Mouse (Mus musculus) C2C12 (cell line): ENCODE measurements around the gene Il1r2. TPM values are rescaled to one million over a fixed set of nuclear protein-coding genes. Genes with fewer than 3 reads are reported as not detected.

Experiments
- H3K27me3 ChIP-seq: one replicate; pipeline ENCODE4 v1.6.1; 2011; ENCODE audit not compliant: control insufficient read depth, insufficient read depth, insufficient read length
- H3K36me3 ChIP-seq: one replicate; pipeline ENCODE4 v1.6.1; 2011; ENCODE audit not compliant: control insufficient read depth, insufficient read depth
- H3K4me3 ChIP-seq: one replicate; pipeline ENCODE4 v1.5.1; 2011; ENCODE audit warnings: mild to moderate bottlenecking, control low read depth; ENCODE audit not compliant: poor library complexity, insufficient read depth, severe bottlenecking
- H3K79me2 ChIP-seq: one replicate; pipeline ENCODE4 v1.6.1; 2011; ENCODE audit not compliant: control insufficient read depth, insufficient read depth
- H3K79me3 ChIP-seq: one replicate; pipeline ENCODE4 v1.6.1; 2011; ENCODE audit warnings: low read depth, control low read depth
- H3ac ChIP-seq: one replicate; pipeline ENCODE3; 2011; ENCODE audit warnings: low read depth; ENCODE audit not compliant: control insufficient read depth, insufficient read length
- CEBPB ChIP-seq: IDR thresholded peaks from one replicate; pipeline ENCODE4 v1.6.1; 2011; ENCODE audit warnings: low read depth, mild to moderate bottlenecking, control low read depth, moderate library complexity
- CTCF ChIP-seq: IDR thresholded peaks from one replicate; pipeline ENCODE4 v1.5.1; 2011; ENCODE audit not compliant: control insufficient read depth, insufficient read depth, insufficient read length
- FOSL1 ChIP-seq: IDR thresholded peaks from one replicate; pipeline ENCODE4 v1.8.0; 2011; ENCODE audit warnings: mild to moderate bottlenecking, low read length; ENCODE audit not compliant: poor library complexity, insufficient read depth, severe bottlenecking
- MAX ChIP-seq: IDR thresholded peaks from one replicate; pipeline ENCODE4 v1.6.1; 2011; ENCODE audit warnings: mild to moderate bottlenecking, control low read depth
- MYOD1 ChIP-seq: IDR thresholded peaks from one replicate; pipeline ENCODE4 v1.6.1; 2011; ENCODE audit warnings: low read depth; ENCODE audit not compliant: control insufficient read depth, insufficient read length
- MYOG ChIP-seq: IDR thresholded peaks from one replicate; pipeline ENCODE4 v1.6.1; 2011; ENCODE audit not compliant: control insufficient read depth, insufficient read length; ENCODE audit errors: extremely low read depth
- USF1 ChIP-seq: IDR thresholded peaks from one replicate; pipeline ENCODE4 v1.6.1; 2011; ENCODE audit warnings: low read depth, mild to moderate bottlenecking, control low read depth, moderate library complexity
- polyA plus RNA-seq: library from polyadenylated mRNA; unstranded; fragments of >200 nt; fragmentation: generic; extraction: Trizol; gene quantifications from one replicate; pipeline ENCODE4 v1.2.1, GENCODE M21; 2012; ENCODE audit warnings: missing spikeins

The Il1r2 gene
- polyA plus RNA-seq, 1 experiment, result 0.05 TPM

- Histone ChIP-seq H3K36me3 (peaks cover 35% of the 10 kb centered on the region), H3K79me2 (no peaks in the 10 kb centered on the region), H3ac (no peak overlapping the region), H3K4me3 (no peak overlapping the region), H3K27me3 (no peaks in the 10 kb centered on the region), H3K79me3 (no peaks in the 10 kb centered on the region)
- TF ChIP-seq MYOG, result no peak
- TF ChIP-seq FOSL1, result no peak
- no peak for TF ChIP-seq MYOD1
- TF ChIP-seq CEBPB, result no peak
Measured at GRCm38 (mm10) chr1:40029597-40029996, 44.3 kb upstream of the Il1r2 start.

GRCm38 (mm10) chr1:40030287-40030975 is 43.4 kb upstream of the Il1r2 start:
- no peaks in the 10 kb centered on the region for H3K27me3 ChIP-seq
- H3ac ChIP-seq, result no peak overlapping the region
- no peaks in the 10 kb centered on the region for H3K79me2 ChIP-seq
- TF ChIP-seq MYOG, result no peak
- TF ChIP-seq MYOD1, result no peak
- no peaks in the 10 kb centered on the region for H3K79me3 ChIP-seq
- no peak overlapping the region for H3K4me3 ChIP-seq
- H3K36me3 ChIP-seq, result peaks cover 27% of the 10 kb centered on the region

- peaks cover 21% of the 10 kb centered on the region for H3K36me3 ChIP-seq
- H3ac ChIP-seq, result no peak overlapping the region
- no peaks in the 10 kb centered on the region for H3K79me3 ChIP-seq
- H3K4me3 ChIP-seq, result no peak overlapping the region
- TF ChIP-seq CEBPB (no peak), MYOD1 (no peak)
- H3K27me3 ChIP-seq, result no peaks in the 10 kb centered on the region
- no peaks in the 10 kb centered on the region for H3K79me2 ChIP-seq
Measured at GRCm38 (mm10) chr1:40030976-40031356, 42.9 kb upstream of the Il1r2 start.

GRCm38 (mm10) chr1:40031626-40032025 is 42.3 kb upstream of the Il1r2 start:
- no peak overlapping the region for H3K4me3 ChIP-seq
- H3K79me2 ChIP-seq, result no peaks in the 10 kb centered on the region
- no peak for TF ChIP-seq USF1
- TF ChIP-seq MAX, result no peak
- TF ChIP-seq FOSL1, result no peak
- TF ChIP-seq MYOD1, result no peak
- no peak for TF ChIP-seq MYOG
- TF ChIP-seq CTCF, result no peak
- no peak for TF ChIP-seq CEBPB
- no peak overlapping the region for H3ac ChIP-seq
- no peaks in the 10 kb centered on the region for H3K27me3 ChIP-seq
- H3K36me3 ChIP-seq, result peaks cover 15% of the 10 kb centered on the region
- no peaks in the 10 kb centered on the region for H3K79me3 ChIP-seq

GRCm38 (mm10) chr1:40033315-40033714 is 40.6 kb upstream of the Il1r2 start:
- TF ChIP-seq CEBPB (no peak), FOSL1 (no peak), USF1 (no peak), MYOD1 (no peak), CTCF (no peak), MAX (no peak), MYOG (no peak)
- Histone ChIP-seq H3ac (no peak overlapping the region), H3K36me3 (no peaks in the 10 kb centered on the region), H3K4me3 (no peak overlapping the region), H3K79me2 (no peaks in the 10 kb centered on the region), H3K79me3 (no peaks in the 10 kb centered on the region), H3K27me3 (no peaks in the 10 kb centered on the region)

GRCm38 (mm10) chr1:40033743-40034420 is 40.0 kb upstream of the Il1r2 start:
- Histone ChIP-seq H3K27me3 (no peaks in the 10 kb centered on the region), H3K79me2 (no peaks in the 10 kb centered on the region), H3ac (no peak overlapping the region), H3K4me3 (no peak overlapping the region), H3K36me3 (no peaks in the 10 kb centered on the region), H3K79me3 (no peaks in the 10 kb centered on the region)
- TF ChIP-seq MYOD1 (no peak), CEBPB (no peak), USF1 (no peak), MAX (no peak)
